Mouse (Mus musculus) MN1 (cell line): ENCODE measurements at regions not wholly inside any gene's neighbourhood (a gene's known extent, or its start where the extent isn't known, plus 50 kb on each side); places are given as distances from the start of the nearest gene placed in this dataset.

Source experiments
- DNase-seq: peaks from one replicate; pipeline ENCODE4 v3.0.0-alpha.2; 2016; ENCODE audit warnings: low spot score

GRCm38 (mm10) chr10:30259716-30260115 lies 59.4 kb upstream of the Cenpw start:
- peak; percentile 34 for DNase-seq

- DNase-seq, result no peak
These were observed 57.5 kb upstream of the Cenpw start for GRCm38 (mm10) chr10:30257889-30258288.
